17 mouse cellular contexts compared by ENCODE assay signal in the genomic region with DNA sequence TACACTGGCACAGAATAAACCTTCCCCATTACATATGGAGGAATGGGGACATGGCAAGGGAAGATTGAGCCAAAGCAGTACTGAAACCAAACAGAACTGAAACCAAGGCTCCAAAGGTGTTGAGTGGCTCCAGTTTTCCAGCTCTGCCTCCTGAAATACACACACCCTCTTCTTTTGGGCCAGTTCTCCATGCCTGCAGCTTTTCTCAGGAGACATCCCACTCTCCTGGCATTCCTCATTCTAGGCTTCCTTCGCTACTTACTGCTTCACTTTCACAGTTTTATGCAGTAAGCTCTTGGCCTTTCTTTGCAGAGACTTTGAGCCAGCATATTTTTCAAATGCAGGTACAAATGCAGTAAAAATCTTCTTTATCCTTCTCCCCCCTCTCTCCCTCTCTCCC. TPM values are rescaled to one million over a fixed set of nuclear protein-coding genes. Genes with fewer than 3 reads are reported as not detected.
DNase-seq lines count a peak whose midpoint lies in the region.
"Had no signal": no experiment of that assay in that cellular context is flagged by ENCODE, and none has a peak within 500 bp of the region (broad histone marks: within the 10 kb centered on the region; RNA-seq: fewer than 3 reads in every experiment).

No protein-coding gene starts in this region.

- DNase-seq in left cerebral cortex, adult 18-20 months (ENCODE audit: low spot score in 2 of 2): peak; percentile 19 to 20
- DNase-seq in left cerebral cortex, adult 9 months (ENCODE audit: low spot score in 2 of 2): no peak
- peak; percentile 68 for DNase-seq in brain, adult 2 months (ENCODE audit: low read depth, low spot score)
- DNase-seq in telencephalon, adult 2 months (ENCODE audit: low read depth, low spot score): peak; percentile 60
- DNase-seq in adrenal gland, adult 18-20 months (ENCODE audit: low spot score in 2 of 2): no peak
- DNase-seq: adrenal gland, adult 8-10 months; adrenal gland, postnatal 14 days; adrenal gland, postnatal 36 days; cerebellum, adult 11 months; cerebellum, adult 18-20 months; cerebellum, adult 8-10 months; cerebellum, adult 9-11 months; cerebellum, postnatal 14 days; cerebellum, postnatal 36 days; embryo, embryonic 11 days had no signal

RNA-seq across cellular contexts. Expression of a gene that starts 11.8 kb away (rescaled TPM):
- not detected for total RNA-seq in left cerebral cortex, adult 18-20 months (2021)
- total RNA-seq in adrenal gland, adult 18-20 months (2021): not detected
- total RNA-seq: adrenal gland, adult 8-10 months; adrenal gland, postnatal 14 days; adrenal gland, postnatal 36 days; common myeloid progenitor, adult 5-6 weeks; MEL had no signal

Comparison
In these comparisons a context has a peak if more than half of its experiments do, and no peak if none do; other contexts are left out.
1. DNase-seq: peak in left cerebral cortex, adult 18-20 months (2 of 2), brain, adult 2 months (single experiment) and telencephalon, adult 2 months (single experiment); none in left cerebral cortex, adult 9 months (0 of 2) and adrenal gland, adult 18-20 months (0 of 2).